Mouse (Mus musculus) gonadal fat pad, adult 2 months (tissue): ENCODE measurements around the gene Ift122. TPM values are rescaled to one million over a fixed set of nuclear protein-coding genes. Genes with fewer than 3 reads are reported as not detected.
"Not testable (repeated sequence)": the region's sequence is repeated elsewhere in the genome, so short reads cannot be mapped to it uniquely, and the experiment has no call there.

ENCODE experiments used
- DNase-seq: peaks from one replicate; pipeline ENCODE4 v3.0.0-alpha.2; 2012; ENCODE audit warnings: low read depth
- polyA plus RNA-seq: library from polyadenylated mRNA; depleted of rRNA; stranded (reverse); fragments of >200 nt; gene quantifications from 2 replicates; pipeline ENCODE4 v1.2.3, GENCODE M21; 2012

The Ift122 gene
- polyA plus RNA-seq, 1 experiment: 15.1 TPM

- DNase-seq: no peak
These were observed 6.4 kb upstream of the Ift122 start for GRCm38 (mm10) chr6:115846640-115847411.

GRCm38 (mm10) chr6:115848598-115849304 lies 4.5 kb upstream of the Ift122 start:
- DNase-seq: no peak

GRCm38 (mm10) chr6:115852446-115853090 lies 702 bp upstream of the Ift122 start:
- DNase-seq: no peak

GRCm38 (mm10) chr6:115853985-115854384 lies 715 bp downstream of the Ift122 start:
- no peak for DNase-seq

GRCm38 (mm10) chr6:115854432-115854831 lies 1.2 kb downstream of the Ift122 start:
- DNase-seq: no peak

- DNase-seq: no peak
These were observed 2.6 kb downstream of the Ift122 start for GRCm38 (mm10) chr6:115855733-115856360.

- DNase-seq: no peak
These were observed 3.1 kb downstream of the Ift122 start for GRCm38 (mm10) chr6:115856361-115856745.

- DNase-seq: no peak
These were observed 6.0 kb downstream of the Ift122 start for GRCm38 (mm10) chr6:115859258-115859657.

- no peak for DNase-seq
These were observed 6.8 kb downstream of the Ift122 start for GRCm38 (mm10) chr6:115860027-115860556.

- no peak for DNase-seq
These were observed 10.1 kb downstream of the Ift122 start for GRCm38 (mm10) chr6:115863340-115863841.

- DNase-seq: no peak
These were observed 12.0 kb downstream of the Ift122 start for GRCm38 (mm10) chr6:115865246-115865645.

GRCm38 (mm10) chr6:115867157-115867556 lies 13.9 kb downstream of the Ift122 start:
- DNase-seq: not testable (repeated sequence)

GRCm38 (mm10) chr6:115871318-115871717 lies 18.0 kb downstream of the Ift122 start:
- not testable (repeated sequence) for DNase-seq

GRCm38 (mm10) chr6:115877239-115877638 lies 24.0 kb downstream of the Ift122 start:
- no peak for DNase-seq

- no peak for DNase-seq
These were observed 25.4 kb downstream of the Ift122 start for GRCm38 (mm10) chr6:115878694-115879093.

GRCm38 (mm10) chr6:115879736-115880135 lies 26.5 kb downstream of the Ift122 start:
- DNase-seq: no peak

- DNase-seq: no peak
These were observed 27.5 kb downstream of the Ift122 start for GRCm38 (mm10) chr6:115880751-115881150.

- no peak for DNase-seq
These were observed 30.7 kb downstream of the Ift122 start for GRCm38 (mm10) chr6:115884018-115884417.

GRCm38 (mm10) chr6:115886894-115887293 lies 33.6 kb downstream of the Ift122 start:
- no peak for DNase-seq

- DNase-seq: no peak
These were observed 35.0 kb downstream of the Ift122 start for GRCm38 (mm10) chr6:115888296-115888695.

- no peak for DNase-seq
These were observed 37.3 kb downstream of the Ift122 start for GRCm38 (mm10) chr6:115890601-115891000.

- no peak for DNase-seq
These were observed 37.8 kb downstream of the Ift122 start for GRCm38 (mm10) chr6:115891061-115891460.
